Mouse (Mus musculus) T-helper 2 cell (primary cell): ENCODE measurements around the gene Prmt2.

Experiments
- in situ Hi-C: fragments of 300-600 bp; cut with MboI, MseI; formaldehyde crosslinking; loops from one replicate; pipeline ENCODE4 v1.15.1; 2025; ENCODE audit warnings: high pct_unique_total_duplicates

Gene Prmt2

DNA sequence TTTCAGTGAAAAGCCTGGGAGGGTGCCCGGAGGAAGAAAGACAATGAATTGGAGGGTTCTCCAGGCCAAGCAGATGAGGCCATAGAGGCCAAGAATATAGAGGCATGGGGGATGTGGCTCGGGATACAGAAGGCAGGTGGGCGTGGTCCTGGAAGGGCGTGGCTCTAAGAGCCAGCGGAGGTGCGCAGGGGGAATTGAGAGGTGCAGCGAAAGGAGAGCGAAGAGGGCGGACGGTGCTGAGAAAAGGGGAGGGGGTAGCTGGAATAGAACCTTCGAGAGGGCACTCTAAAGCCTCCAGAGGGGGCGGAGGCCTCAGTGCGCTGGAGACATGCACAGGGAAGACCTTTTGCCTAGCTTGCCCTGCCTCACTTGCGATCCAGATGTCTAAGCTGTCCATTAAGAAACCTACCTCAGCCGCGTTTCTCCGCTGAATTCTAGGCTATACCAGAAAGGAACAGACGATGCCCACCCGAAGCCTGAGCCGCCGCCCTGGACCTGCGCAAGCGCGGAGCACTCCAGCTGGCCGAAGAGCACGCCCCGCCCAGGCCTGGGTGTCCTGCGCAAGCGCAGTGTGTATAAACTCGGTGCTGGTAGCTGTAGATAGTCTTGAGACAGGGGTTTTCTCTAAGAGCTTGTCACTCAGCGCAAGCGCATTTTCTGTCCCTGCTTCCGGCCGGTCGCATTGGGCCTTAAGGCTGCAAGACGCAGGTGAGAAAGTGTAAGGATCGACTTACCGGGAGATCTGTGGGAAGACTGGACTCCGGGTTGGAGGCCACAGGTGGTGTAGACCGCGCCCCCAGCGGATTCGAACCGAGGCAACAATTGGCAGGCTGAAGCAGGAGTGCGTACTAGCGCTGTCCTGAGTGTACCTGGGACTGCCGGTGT, at the start of gene Prmt2:
Prmt2 (minus strand) TSS at position 525 of the 885 bp plus-strand sequence.
- in situ Hi-C loops = no loop called here

DNA sequence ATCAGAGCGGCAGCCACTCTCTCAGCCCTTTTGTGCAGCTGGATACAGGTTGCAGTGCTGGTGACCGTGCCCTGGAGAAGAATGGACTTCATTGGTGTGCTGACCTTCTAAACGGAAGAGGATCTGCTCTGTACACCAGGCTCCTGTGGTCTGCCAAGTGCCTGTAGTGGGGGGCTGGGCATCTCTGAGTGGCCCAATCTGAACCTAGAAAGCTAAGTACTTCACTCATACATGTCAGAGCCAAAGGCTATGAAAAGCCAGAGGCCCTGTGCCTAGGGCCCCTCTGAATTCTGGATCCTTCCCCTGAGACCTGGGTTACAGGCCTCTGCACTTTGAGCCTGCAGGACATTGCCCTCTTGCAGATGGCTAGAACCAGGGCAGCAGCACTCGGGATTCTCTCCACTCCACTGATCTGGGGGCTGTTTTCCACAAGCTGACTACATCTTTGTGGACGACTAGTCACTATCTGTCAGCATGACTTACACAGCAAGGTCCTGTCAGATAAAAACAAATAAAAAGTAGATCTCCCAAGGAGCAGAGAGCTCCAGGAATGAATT, 41.0 kb upstream of the Prmt2 start:
- in situ Hi-C loops = no loop called here

DNA sequence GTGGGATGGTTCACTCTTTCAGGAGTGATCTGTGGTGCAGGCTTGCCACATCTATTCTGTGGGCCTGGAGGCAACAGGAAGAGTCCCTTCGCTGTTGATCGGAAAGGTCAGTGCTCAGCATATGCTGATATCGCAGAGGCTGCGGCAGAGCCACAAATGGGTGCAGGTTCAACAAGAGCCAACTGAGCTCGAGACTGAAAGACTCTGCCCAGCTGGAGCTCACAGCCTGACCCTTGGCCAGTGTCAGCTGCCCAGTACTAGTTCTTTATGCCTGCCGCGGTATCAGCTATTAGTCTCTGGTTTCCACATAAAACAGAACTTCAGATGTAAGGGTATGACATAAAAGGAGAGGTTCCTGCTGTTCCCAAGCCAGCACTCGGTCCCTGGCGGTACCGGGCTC, 37.6 kb upstream of the Prmt2 start:
- in situ Hi-C loops = no loop called here

DNA sequence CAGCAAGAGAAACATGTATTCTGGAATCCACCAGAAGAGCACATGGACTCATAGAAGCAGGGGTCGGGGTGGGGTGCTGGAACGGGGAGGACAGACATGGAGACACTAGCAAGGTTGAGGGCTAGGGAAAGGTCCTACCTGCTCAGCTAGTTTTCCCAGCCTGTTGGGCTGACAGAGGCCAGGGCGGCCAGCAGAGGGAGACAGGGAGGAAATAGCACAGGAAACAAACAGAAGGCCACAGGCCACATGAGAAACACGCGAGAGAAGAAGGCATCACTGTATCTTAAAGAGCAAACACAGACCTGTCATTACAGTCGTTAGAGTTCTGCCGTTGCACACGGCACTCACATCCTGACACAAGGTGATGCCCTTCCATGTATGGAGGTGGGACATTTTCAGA, 33.6 kb upstream of the Prmt2 start:
- in situ Hi-C loops = no loop called here

DNA sequence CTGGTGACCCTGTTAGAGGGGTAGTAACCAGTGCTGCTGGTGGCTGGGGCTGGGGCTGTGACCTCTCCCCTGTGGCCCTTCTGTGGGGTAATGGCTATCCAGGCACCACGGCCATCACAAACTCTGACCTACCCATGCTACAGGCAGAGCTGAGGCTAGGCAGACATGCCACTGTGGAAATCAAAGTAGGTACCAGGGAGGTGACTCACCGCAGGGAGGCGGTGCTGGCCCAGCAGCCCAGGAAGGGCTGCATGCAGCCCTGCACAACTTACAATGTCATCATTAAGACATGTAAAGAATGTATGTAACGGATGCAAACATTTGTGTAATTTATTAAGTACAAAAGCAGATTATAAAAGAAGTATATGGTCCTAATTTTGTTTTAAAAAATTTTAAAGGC, 24.8 kb upstream of the Prmt2 start:
- in situ Hi-C loops = no loop called here

DNA sequence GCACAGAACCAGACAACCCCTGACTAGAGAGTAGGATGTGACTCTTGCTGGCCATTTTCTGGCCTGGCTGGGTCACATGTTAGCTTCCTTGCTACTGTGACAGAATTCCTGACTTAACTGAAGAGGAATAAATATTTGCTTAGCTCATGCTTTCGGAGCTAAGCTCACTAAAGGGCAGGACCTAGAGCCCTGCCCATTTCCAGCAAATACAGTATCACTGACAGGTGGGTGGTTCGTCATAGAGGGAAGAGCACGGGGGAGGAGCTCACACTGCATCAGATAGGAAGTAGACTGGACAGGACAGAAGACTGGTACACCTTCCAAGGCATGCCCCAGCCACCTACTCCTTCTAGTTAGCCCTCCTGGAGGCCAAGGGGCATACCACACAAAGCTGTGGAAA, 23.8 kb upstream of the Prmt2 start:
- in situ Hi-C loops = no loop called here

DNA sequence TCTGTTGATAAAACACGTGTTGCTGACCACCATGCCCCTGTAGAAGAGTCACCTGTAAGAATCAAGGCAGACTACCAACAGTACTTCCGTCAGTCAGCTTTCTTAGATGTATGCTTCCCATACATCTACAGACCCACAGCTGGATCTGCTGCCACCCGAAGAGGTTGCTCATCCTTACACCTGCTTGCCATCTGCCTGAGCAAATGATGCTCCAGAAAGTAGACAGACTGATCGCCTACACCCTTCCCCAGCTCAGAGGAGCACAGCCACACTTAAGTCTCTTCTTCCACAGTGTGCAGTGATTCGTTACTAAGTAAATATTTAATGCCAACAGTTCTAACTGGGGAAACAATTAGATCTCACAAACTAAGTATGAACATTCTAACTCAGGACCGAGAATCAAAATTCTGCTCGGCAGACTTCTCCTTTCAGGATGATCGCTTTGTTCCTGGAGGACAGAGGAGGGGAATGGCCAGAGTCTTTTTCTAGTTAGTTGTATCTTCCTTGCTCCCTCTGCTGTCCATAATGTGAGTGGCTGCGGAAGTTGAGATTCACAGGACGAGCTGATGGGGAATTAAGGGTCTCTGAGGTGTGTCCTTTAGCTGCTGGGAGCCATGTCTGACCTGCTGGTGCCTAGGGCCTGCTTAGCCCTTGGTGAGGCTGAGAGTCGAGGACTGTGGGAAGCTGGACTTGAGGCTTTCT, 22.8 kb upstream of the Prmt2 start:
- in situ Hi-C loops = no loop called here

DNA sequence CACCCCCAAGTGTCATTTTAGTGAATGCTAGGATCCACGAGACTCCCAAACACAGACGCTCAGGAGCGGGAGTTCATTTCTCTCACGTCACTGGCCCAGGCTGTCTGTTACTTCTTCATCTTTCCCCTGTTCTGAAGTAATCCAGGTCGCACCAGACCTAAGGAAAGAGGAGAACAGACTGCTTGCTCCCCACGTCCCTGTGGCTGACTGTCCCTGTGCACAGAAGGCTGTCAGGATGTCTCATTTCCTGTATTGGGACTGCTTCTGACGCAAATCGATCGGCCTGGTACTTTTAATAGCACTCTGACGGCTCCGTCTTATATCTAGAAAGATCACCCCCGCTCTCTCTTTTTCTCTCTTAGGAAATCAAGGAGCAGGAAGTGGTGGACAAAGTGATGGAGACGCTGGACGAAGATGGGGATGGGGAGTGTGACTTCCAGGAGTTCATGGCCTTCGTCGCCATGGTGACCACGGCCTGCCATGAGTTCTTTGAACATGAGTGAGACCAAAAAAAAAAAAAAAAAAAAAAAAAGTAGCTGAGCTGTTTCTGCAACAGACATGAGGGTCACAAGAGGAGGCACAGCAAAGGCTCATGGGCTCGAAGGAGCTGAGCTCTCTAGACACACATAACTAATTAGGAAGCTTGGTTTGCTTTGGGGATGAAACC, 22.0 kb upstream of the Prmt2 start:
- in situ Hi-C loops = no loop called here

DNA sequence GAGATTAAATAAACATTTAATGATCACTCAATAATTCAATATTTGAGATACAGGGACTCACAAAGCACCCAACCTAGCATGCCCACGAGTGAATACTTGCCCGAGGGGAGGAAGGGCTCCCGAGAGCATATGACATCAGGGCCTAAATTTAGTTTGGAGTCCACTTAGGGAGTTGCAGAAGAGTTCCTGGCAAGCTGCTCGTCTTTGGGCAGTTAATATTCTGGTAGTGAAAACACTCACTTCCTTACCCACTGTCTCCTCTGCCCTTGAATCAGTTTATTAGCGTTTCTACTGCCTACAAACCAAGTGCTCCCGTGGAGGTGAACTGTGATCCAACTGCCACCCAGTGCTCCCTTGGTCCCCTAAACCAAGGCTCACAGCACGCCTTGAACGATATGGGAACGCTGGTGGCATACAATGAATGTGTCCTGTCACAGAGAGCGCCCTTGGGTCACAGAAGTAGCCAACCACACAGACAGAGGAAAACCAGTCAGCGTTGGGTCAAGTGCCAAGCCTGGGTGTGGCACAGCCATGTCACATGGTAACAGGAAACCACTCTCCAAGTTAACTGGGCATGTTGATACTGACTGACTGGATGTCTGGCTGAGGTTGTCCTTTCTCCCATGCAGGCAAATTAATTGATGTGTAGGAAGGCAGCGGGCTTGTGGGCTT, 20.2 kb upstream of the Prmt2 start:
- in situ Hi-C loops = no loop called here

DNA sequence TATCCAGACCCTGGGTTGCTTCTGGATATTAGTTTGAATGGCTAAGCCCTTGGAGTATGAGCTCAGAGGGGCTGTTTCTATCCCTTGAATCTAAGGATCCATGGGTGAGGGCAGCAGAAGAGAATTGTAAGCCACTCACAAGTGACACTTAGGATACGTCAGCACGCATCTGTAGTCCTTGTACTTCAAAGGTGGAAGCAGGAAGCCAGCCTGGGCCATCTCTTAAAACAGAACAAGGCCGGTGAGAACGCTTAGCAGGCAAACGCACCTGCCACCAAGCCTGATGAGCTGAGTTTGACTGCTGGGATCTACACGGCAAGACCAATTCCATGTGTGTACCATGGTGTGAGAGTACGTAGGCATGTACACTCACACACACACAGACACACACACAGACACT, 19.6 kb upstream of the Prmt2 start:
- in situ Hi-C loops = no loop called here

DNA sequence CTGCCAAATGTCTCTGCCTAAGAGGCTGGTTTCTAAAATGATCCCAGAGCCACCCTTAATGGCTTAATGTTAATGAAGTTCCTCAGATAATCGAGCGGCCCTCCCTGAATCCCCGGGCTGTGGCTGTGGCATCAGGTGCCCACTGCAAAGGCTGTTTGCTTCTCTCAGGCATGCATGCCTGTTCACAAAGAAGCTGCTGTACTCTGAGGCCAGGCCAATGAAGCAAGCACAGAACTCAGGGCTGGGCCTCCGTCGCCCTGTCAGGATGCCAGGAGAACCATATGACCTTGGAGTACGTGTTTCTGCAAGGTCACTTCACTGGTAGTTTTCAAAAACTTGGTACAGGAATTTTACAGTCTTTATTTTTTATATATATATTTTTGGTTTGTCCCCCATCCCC, 18.0 kb upstream of the Prmt2 start:
- in situ Hi-C loops = no loop called here

DNA sequence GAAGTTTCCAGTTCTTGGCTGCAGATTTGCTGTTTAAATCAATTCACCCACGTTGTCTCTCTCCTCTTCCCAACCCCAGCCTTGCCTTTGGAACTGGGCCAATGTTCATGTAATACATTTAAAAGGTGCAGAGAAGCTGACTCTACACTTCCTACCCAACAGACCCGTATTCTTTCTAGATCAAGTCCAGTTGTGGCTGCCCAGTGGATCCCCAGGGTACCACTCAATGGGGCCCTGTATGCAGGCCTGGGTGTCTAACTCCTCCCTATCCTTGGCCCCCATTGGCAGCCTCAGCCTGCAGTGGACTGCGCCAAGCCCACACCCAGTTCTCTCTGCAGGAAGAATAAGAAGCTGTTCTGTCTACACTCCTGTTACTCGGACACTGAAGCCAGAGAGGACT, 15.9 kb upstream of the Prmt2 start, which contains the start of gene S100b:
S100b (plus strand) TSS at position 318 of the 400 bp plus-strand sequence.
- in situ Hi-C loops = no loop called here

DNA sequence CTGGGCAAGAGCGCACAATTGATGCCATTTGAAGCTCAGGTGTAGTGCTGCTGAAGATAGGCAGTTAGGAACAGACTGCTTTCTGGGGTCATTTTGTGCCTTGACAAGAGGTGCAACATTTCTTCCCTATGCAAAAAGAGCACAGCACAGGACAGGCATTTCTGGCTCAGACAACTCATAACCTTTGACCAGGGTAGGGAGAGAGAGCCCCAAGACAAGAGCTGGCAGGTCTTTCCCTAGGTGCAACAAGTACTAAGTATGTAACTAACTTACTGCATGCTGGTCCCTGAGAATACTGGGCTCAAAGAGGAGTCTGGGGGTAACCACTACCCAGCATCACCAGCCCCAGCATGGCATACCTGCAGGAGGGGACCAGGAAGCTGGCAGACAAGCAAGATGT, 15.4 kb upstream of the Prmt2 start:
- in situ Hi-C loops = no loop called here

DNA sequence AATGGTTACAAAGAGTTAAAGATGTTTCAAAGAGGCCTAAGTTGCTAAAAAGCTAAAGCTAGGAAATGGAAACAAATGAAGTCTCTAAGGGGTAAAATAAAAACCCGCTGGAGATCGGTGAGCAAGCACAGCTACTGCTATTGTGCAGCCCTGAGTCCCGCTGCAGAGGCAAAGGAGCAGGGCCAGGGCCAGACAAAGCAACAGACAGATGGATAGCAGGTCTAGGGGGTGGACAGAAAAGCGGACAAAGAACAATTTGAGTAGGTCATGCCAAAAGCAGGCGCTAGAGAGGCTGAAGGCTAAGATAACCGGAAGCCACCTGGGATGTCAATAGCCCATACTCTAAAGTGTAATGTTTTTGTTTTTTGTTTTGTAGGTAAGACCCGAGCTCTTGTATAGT, 13.2 kb upstream of the Prmt2 start:
- in situ Hi-C loops = no loop called here

DNA sequence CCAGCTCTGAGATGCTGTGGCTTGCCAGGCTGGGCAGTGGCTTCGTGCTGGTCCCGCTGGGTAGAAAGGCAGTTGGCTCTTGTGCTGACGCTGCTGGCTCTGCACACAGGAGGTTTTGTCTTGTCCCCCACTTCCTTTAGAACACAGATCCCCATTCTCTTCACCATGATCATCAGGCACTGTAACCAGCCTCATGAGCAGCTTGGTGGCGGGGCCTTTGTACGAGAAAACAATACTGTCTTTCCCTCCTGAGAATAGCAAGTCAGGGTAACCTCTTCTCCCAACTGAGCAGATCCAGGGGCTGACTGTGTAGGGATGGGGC, 10.9 kb upstream of the Prmt2 start:
- in situ Hi-C loops = no loop called here

DNA sequence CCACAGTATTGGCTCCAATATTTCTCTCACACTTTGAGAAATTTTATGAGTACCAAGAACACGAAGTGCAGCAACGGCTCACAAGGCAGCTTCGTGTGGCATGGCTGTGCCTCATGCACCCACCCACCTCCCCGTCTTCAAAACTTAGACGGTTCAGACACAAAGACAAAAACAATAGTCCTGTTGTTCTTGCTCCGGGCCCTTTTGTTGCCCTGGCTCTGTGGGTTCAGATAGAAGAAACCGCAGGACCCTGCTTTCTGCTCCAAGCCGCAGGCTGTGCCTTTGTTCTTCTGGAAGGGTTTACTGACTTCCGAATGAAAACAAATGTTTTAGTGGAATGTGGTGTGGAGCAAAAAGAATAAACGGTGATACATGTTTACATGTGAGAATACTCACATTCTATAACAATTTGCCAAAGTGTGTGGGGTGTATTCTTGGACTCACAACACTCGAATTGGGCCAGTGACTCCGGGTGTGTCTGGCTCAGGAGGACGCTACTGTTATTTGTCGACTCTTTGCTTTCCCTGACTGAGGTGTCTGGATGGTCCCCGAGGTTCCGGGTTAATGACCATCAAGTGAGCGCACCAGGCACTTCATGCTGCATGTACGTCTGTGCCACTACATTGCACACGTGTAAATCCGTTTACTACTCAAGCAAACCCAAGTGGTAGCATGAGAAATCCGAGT, 10.4 kb upstream of the Prmt2 start:
- in situ Hi-C loops = no loop called here

DNA sequence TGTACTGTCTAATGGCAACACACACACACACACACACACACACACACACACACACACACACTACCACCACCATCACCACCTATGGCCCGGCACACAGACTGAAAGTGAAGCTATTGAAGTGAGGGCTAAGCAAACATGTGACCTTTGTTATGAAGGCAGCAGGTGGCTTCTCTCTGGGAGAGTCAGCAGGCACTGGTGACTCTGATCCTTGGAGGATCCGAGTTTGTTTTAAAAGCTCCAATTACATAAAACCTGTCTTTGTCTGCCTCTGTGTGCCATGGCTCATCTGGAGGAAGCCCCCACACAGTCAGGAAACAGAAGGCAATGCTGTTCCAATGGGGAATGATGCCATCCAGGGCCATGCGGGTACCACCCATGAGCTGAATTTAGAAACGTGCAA, 8.9 kb upstream of the Prmt2 start:
- in situ Hi-C loops = no loop called here

DNA sequence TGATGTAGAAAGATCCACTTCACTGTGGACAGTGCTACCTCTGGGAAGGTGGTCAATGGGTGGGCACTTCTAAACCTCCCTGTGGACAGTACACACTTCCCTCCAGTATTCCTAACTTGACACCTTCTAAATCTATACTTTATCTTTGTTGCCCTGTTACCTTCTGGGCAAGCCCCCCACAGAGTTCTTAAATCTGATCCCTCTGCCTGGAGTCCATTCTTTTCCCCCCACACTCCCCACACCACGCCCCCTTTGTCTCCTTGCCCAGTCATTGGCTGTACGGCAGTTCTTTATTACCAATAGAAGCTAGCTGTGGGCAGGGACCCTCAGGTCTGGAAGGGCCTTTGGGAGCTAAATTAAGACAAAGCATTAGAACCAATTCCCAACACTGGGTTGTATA, 7.4 kb upstream of the Prmt2 start:
- in situ Hi-C loops = no loop called here

DNA sequence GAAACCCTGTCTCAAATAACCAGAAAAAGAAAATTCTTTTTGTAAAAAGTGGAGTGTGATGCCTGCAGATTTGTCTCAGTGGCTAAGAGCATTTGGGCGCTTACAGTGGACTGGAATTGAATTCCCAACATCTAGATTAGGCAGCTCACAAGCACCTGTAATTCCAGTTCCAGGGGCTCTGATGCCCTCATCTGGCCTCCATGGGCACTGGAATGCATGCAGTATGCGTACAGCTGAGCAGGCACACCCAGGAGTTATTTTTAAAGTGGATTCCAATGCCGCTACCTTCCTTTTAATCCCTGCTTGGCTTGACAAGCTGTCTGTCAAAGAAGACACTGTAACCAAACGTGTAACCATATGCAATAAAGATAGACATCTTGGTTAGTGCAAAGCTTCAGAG, 1.7 kb upstream of the Prmt2 start:
- in situ Hi-C loops = no loop called here

DNA sequence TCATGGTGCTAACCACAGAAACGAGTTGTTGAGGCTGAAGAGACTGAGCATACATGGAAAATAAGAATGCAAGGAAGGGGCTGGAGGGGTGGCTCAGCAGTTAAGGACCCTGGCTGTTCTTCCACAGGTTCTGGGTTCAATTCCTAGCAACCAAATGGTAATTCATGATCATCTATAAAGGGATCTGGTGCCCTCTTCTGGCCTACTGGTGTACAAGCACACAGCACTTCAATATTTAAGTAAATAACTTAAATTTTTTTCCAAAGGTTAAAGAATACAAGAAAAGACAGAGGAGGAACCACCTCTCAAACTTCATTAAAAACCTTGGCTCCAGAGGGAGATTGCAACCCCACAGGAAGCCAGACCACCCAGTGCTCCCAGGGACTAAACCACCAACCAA, 8.0 kb downstream of the Prmt2 start:
- in situ Hi-C loops = no loop called here

DNA sequence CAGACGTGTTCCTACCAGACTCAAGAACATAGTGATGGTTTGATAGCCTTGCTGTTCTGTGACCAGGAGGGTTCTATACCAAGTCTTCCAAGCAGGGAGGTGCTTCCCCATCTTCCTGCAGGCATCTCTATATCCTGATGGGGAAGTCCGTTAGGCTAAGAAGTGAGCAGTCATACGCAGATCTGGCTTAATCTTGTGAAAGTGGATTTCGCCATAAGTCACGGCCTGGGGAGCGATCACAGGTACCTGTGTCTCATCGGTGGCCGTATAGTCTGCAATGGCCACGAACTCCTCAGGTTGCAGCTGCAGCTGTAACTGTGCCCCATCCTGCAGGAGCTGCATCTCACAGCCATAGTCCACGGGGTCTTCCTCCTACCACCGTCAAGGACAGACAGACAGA, 11.7 kb downstream of the Prmt2 start:
- in situ Hi-C loops = no loop called here
